Mouse (Mus musculus) CD4-positive naive resting alpha-beta T cell, adult 76 days (primary cell): Measurements from ENCODE around the gene Pstk. TPM values are rescaled to one million over a fixed set of nuclear protein-coding genes. Genes with fewer than 3 reads are reported as not detected.

ENCODE experiments used
- total RNA-seq: library from RNA; stranded (reverse); gene quantifications from one replicate; pipeline ENCODE4 v1.2.4, GENCODE M21; 2023

Gene Pstk
- total RNA-seq: 14.7 TPM

GRCm38 (mm10) chr7:131370648-131371469, at the start of gene Pstk:
TSS of gene Pstk (plus strand) at chr7:131371141.

GRCm38 (mm10) chr7:131322192-131322591, 48.7 kb upstream of the Pstk start, which contains the start of gene Cuzd1:
TSS of gene Cuzd1 (minus strand) at chr7:131322292.

GRCm38 (mm10) chr7:131329416-131329815, 41.5 kb upstream of the Pstk start, which contains the start of gene Fam24b:
TSS of gene Fam24b (minus strand) at chr7:131329516.

GRCm38 (mm10) chr7:131333564-131333963, 37.4 kb upstream of the Pstk start, which contains the start of gene Fam24a:
TSS of gene Fam24a (plus strand) at chr7:131333864.

GRCm38 (mm10) chr7:131362615-131363300, 8.2 kb upstream of the Pstk start, which contains the start of gene 2310057M21Rik:
TSS of gene 2310057M21Rik (minus strand) at chr7:131362759.

GRCm38 (mm10) chr7:131410416-131411058, 39.6 kb downstream of the Pstk start, which contains the start of the genes Ikzf5 and Acadsb:
TSS of gene Ikzf5 (minus strand) at chr7:131410521.
TSS of gene Acadsb (plus strand) at chr7:131410601.

Other genes starting within 250 kb of the Pstk start
- gene 4933402N03Rik, start 224.8 kb upstream of the Pstk start, total RNA-seq: not detected
- not detected for gene 5430419D17Rik, start 196.7 kb upstream of the Pstk start, total RNA-seq
- gene Cuzd1, start 48.8 kb upstream of the Pstk start, total RNA-seq: not detected
- gene Fam24b, start 41.6 kb upstream of the Pstk start, total RNA-seq: not detected
- gene Fam24a, start 37.3 kb upstream of the Pstk start, total RNA-seq: not detected
- gene 2310057M21Rik, start 8.4 kb upstream of the Pstk start, total RNA-seq: 13.1 TPM
- 83.1 TPM for gene Ikzf5, start 39.4 kb downstream of the Pstk start, total RNA-seq
- gene Acadsb, start 39.5 kb downstream of the Pstk start, total RNA-seq: 12.2 TPM
- gene Hmx3, start 171.7 kb downstream of the Pstk start, total RNA-seq: not detected
- gene Hmx2, start 177.6 kb downstream of the Pstk start, total RNA-seq: not detected
- 58.1 TPM for gene Bub3, start 189.1 kb downstream of the Pstk start, total RNA-seq